Mouse (Mus musculus): ENCODE results near the gene Pfas. TPM values are rescaled to one million over a fixed set of nuclear protein-coding genes. Genes with fewer than 3 reads are reported as not detected.

Pfas gene
- 1 to 10 TPM; 2.9 to 4.4 TPM for polyA plus RNA-seq (2017; shearing (Covaris generic))

GRCm38 (mm10) chr11:69008182-69009121 lies at the start of gene Pfas:
TSS of gene Pfas (minus strand) at chr11:69008460.

GRCm38 (mm10) chr11:69045531-69046394 lies 37.5 kb upstream of the Pfas start, which contains the start of gene Aurkb:
TSS of gene Aurkb (plus strand) at chr11:69045647.

GRCm38 (mm10) chr11:69015644-69016441 lies 7.6 kb upstream of the Pfas start, which contains the start of gene Ctc1:
TSS of gene Ctc1 (plus strand) at chr11:69015911.

GRCm38 (mm10) chr11:68975085-68975484 lies 33.2 kb downstream of the Pfas start, which contains the start of gene Rangrf:
TSS of gene Rangrf (minus strand) at chr11:68975185.

GRCm38 (mm10) chr11:68967337-68968282 lies 40.6 kb downstream of the Pfas start, which contains the start of gene Slc25a35:
TSS of gene Slc25a35 (plus strand) at chr11:68968131.

GRCm38 (mm10) chr11:68957308-68957707 lies 51.0 kb downstream of the Pfas start, which contains the start of gene Arhgef15:
TSS of gene Arhgef15 (minus strand) at chr11:68957480.

Other genes starting within 250 kb of the Pfas start
- gene Ndel1, start 136.6 kb downstream of the Pfas start, polyA plus RNA-seq (2017; shearing (Covaris generic)), result 10 to 100 TPM; 59.1 to 78.7 TPM
- gene Rnf222, start 119.9 kb downstream of the Pfas start, polyA plus RNA-seq (2017; shearing (Covaris generic)), result not detected
- gene Rpl26, start 106.9 kb downstream of the Pfas start, polyA plus RNA-seq (2017; shearing (Covaris generic)), result 1,000 to 10,000 TPM in 1 of 2 experiments, 100 to 1,000 TPM in 1; 685 to 1,193 TPM
- under 1 TPM in 1 of 2 experiments, not detected in 1; 0.28 TPM for gene Odf4, start 81.4 kb downstream of the Pfas start, polyA plus RNA-seq (2017; shearing (Covaris generic))
- gene Arhgef15, start 51.0 kb downstream of the Pfas start, polyA plus RNA-seq (2017; shearing (Covaris generic)), result under 1 TPM in 1 of 2 experiments, not detected in 1; 0.12 TPM
- 10 to 100 TPM in 1 of 2 experiments, 1 to 10 TPM in 1; 8.1 to 11.2 TPM for gene Slc25a35, start 40.3 kb downstream of the Pfas start, polyA plus RNA-seq (2017; shearing (Covaris generic))
- 10 to 100 TPM; 18.9 to 36.2 TPM for gene Rangrf, start 33.3 kb downstream of the Pfas start, polyA plus RNA-seq (2017; shearing (Covaris generic))
- gene Ctc1, start 7.5 kb upstream of the Pfas start, polyA plus RNA-seq (2017; shearing (Covaris generic)), result 10 to 100 TPM; 13.6 to 14.6 TPM
- 10 to 100 TPM; 23.1 to 23.3 TPM for gene Aurkb, start 37.2 kb upstream of the Pfas start, polyA plus RNA-seq (2017; shearing (Covaris generic))
- 1 to 10 TPM; 7.5 to 8.5 TPM for gene Borcs6, start 51.3 kb upstream of the Pfas start, polyA plus RNA-seq (2017; shearing (Covaris generic))
- 1 to 10 TPM; 3.4 to 4.2 TPM for gene Tmem107, start 62.3 kb upstream of the Pfas start, polyA plus RNA-seq (2017; shearing (Covaris generic))
- 100 to 1,000 TPM; 113 to 123 TPM for gene Vamp2, start 80.0 kb upstream of the Pfas start, polyA plus RNA-seq (2017; shearing (Covaris generic))
- gene Per1, start 86.8 kb upstream of the Pfas start, polyA plus RNA-seq (2017; shearing (Covaris generic)), result 10 to 100 TPM in 1 of 2 experiments, 1 to 10 TPM in 1; 6.6 to 10.3 TPM
- under 1 TPM in 1 of 2 experiments, not detected in 1; 0.08 TPM for gene Hes7, start 111.9 kb upstream of the Pfas start, polyA plus RNA-seq (2017; shearing (Covaris generic))
- gene 9130213A22Rik, start 114.1 kb upstream of the Pfas start, polyA plus RNA-seq (2017; shearing (Covaris generic)), result under 1 TPM in 1 of 2 experiments, not detected in 1; 0.17 TPM
- under 1 TPM in 1 of 2 experiments, not detected in 1; 0.05 TPM for gene Aloxe3, start 117.4 kb upstream of the Pfas start, polyA plus RNA-seq (2017; shearing (Covaris generic))
- not detected for gene Alox12b, start 148.5 kb upstream of the Pfas start, polyA plus RNA-seq (2017; shearing (Covaris generic))
- gene Alox8, start 189.4 kb upstream of the Pfas start, polyA plus RNA-seq (2017; shearing (Covaris generic)), result 10 to 100 TPM in 1 of 2 experiments, 1 to 10 TPM in 1; 3.0 to 14.3 TPM
- gene Gucy2e, start 228.6 kb upstream of the Pfas start, polyA plus RNA-seq (2017; shearing (Covaris generic)), result under 1 TPM; 0.10 to 0.79 TPM

All from activated CD4-positive, CD25-positive, alpha-beta regulatory T cell (primary cell).